Mouse (Mus musculus) lung, postnatal 0 days (tissue): Measurements from ENCODE around the gene Olfr67.

Experiments
- CTCF ChIP-seq: IDR thresholded peaks from 2 replicates; pipeline ENCODE4 v1.5.1; 2016; ENCODE audit warnings: antibody characterized with exemption, mild to moderate bottlenecking
- EP300 ChIP-seq: IDR thresholded peaks from 2 replicates; pipeline ENCODE4 v1.6.1; 2016; ENCODE audit warnings: antibody characterized with exemption, mild to moderate bottlenecking, control low read depth

GRCm38 (mm10) chr7:103757233-103757632, 34.4 kb downstream of the Olfr67 start, which contains the start of gene Olfr630:
- TF ChIP-seq CTCF (no peak), EP300 (no peak)
